Mouse (Mus musculus) embryonic facial prominence, embryonic 12.5 days (tissue): Measurements from ENCODE around the gene Amh. TPM values are rescaled to one million over a fixed set of nuclear protein-coding genes. Genes with fewer than 3 reads are reported as not detected.

Source experiments
- ATAC-seq: fragments of 200-750 bp; cut with Nextera tagmentation; 2 replicates; pipeline ENCODE4 v1.8.0; 2017; ENCODE audit not compliant: insufficient number of reproducible peaks, insufficient read depth, low FRiP score, low TSS enrichment
- H3K27ac ChIP-seq: fragments of 300-500 bp; sonication (generic); 2 replicates; pipeline ENCODE4 v1.5.1; 2016; ENCODE audit warnings: mild to moderate bottlenecking
- H3K27me3 ChIP-seq: fragments of 300-500 bp; sonication (generic); 2 replicates; pipeline ENCODE4 v1.6.1; 2016; ENCODE audit warnings: mild to moderate bottlenecking, moderate library complexity
- H3K36me3 ChIP-seq: fragments of 300-500 bp; sonication (generic); 2 replicates; pipeline ENCODE4 v1.6.1; 2016; ENCODE audit warnings: mild to moderate bottlenecking
- H3K4me1 ChIP-seq: fragments of 300-500 bp; sonication (generic); 2 replicates; pipeline ENCODE4 v1.6.1; 2016
- H3K4me2 ChIP-seq: fragments of 300-500 bp; sonication (generic); replicated peaks from 2 replicates; pipeline ENCODE4 v1.6.1; 2016; ENCODE audit warnings: mild to moderate bottlenecking, moderate library complexity
- H3K4me3 ChIP-seq: fragments of 300-500 bp; sonication (generic); 2 replicates; pipeline ENCODE4 v1.5.1; 2016; ENCODE audit warnings: mild to moderate bottlenecking
- H3K9ac ChIP-seq: fragments of 300-500 bp; sonication (generic); 2 replicates; pipeline ENCODE4 v1.6.1; 2016; ENCODE audit warnings: mild to moderate bottlenecking, moderate library complexity
- H3K9me3 ChIP-seq: fragments of 300-500 bp; sonication (generic); 2 replicates; pipeline ENCODE4 v1.6.1; 2016; ENCODE audit warnings: mild to moderate bottlenecking, moderate library complexity
- WGBS: fragments of 180-500 bp; shearing (Covaris S2); methylation state at CpG from one replicate; pipeline ENCODE4 v1.1.7; 2016; 5-methylcytosine and 5-hydroxymethylcytosine counted together
- microRNA counts: library from miRNA; unstranded; fragments of <30 nt; microRNA quantifications from one replicate; lab custom pipeline; 2017
- microRNA-seq: library from miRNA; unstranded; fragments of <30 nt; microRNA quantifications from one replicate; pipeline ENCODE4, GENCODE M21; 2017
- polyA plus RNA-seq: library from polyadenylated mRNA; unstranded; fragments of >200 nt; fragmentation: Nextera tagmentation; extraction: Ambion mirVana; gene quantifications from 2 replicates; pipeline ENCODE4 v1.2.1, GENCODE M21; 2016

Gene Amh
- polyA plus RNA-seq, 1 experiment from 2014 or later: not detected

GRCm38 (mm10) chr10:80845732-80846131 is 40.7 kb downstream of the Amh start:
- Histone ChIP-seq H3K4me3 (no peak overlapping the region), H3K36me3 (0 out of 2 replicates have a peak, but pooled peaks cover 2% of the 10 kb centered on the region), H3K4me1 (peaks cover 10% of the 10 kb centered on the region), H3K4me2 (no peak overlapping the region), H3K27me3 (peaks cover 52% of the 10 kb centered on the region), H3K9me3 (no peaks in the 10 kb centered on the region), H3K27ac (no peak overlapping the region), H3K9ac (no peak overlapping the region)
- no peak for ATAC-seq
- 84% methylated on average over 12 of the region's 12 CpGs for WGBS

GRCm38 (mm10) chr10:80848571-80848970 is 43.5 kb downstream of the Amh start:
- no peaks in the 10 kb centered on the region for H3K9me3 ChIP-seq
- H3K27ac ChIP-seq: no peak overlapping the region
- ATAC-seq: no peak
- WGBS: 16% methylated on average over 10 of the region's 10 CpGs
- peaks cover 31% of the 10 kb centered on the region for H3K27me3 ChIP-seq
- peaks cover 10% of the 10 kb centered on the region for H3K4me1 ChIP-seq
- H3K9ac ChIP-seq: no peak overlapping the region
- peaks cover 26% of the 10 kb centered on the region for H3K36me3 ChIP-seq
- H3K4me3 ChIP-seq: no peak overlapping the region
- H3K4me2 ChIP-seq: no peak overlapping the region

GRCm38 (mm10) chr10:80854913-80855748 is 50.1 kb downstream of the Amh start, which contains the start of the genes Lsm7 and Sppl2b:
Lsm7 (minus strand) TSS chr10:80855209.
Sppl2b (plus strand) TSS chr10:80855275.
- H3K9me3 ChIP-seq: no peaks in the 10 kb centered on the region
- peaks cover 34% of the 10 kb centered on the region for H3K4me1 ChIP-seq
- peak within 1 kb of the TSS; percentile 87 for H3K4me3 ChIP-seq
- peak; percentile 37; the same call in 1 of the 2 replicates for ATAC-seq
- peaks cover 24% of the 10 kb centered on the region for H3K36me3 ChIP-seq
- peak within 1 kb of the TSS; percentile 98 for H3K4me2 ChIP-seq
- H3K27me3 ChIP-seq: no peaks in the 10 kb centered on the region
- under 1% methylated on average over 81 of the region's 81 CpGs for WGBS
- peak within 1 kb of the TSS; percentile 46 for H3K27ac ChIP-seq
- H3K9ac ChIP-seq: peak within 1 kb of the TSS; percentile 84

- 18% methylated on average over 11 of the region's 11 CpGs for WGBS
- Histone ChIP-seq H3K4me1 (peaks cover 34% of the 10 kb centered on the region), H3K9ac (peak overlapping the region; percentile 84)
Observed at GRCm38 (mm10) chr10:80855749-80856073, 50.7 kb downstream of the Amh start.

GRCm38 (mm10) chr10:80856267-80856666 is 51.2 kb downstream of the Amh start:
- no peak for ATAC-seq
- WGBS: 51% methylated on average over 3 of the region's 3 CpGs
- H3K4me3 ChIP-seq: peak overlapping the region; percentile 87
- H3K27ac ChIP-seq: peak overlapping the region; percentile 38; the same call in 1 of the 2 replicates
- no peaks in the 10 kb centered on the region for H3K9me3 ChIP-seq
- H3K4me1 ChIP-seq: peaks cover 34% of the 10 kb centered on the region
- H3K27me3 ChIP-seq: no peaks in the 10 kb centered on the region
- peak overlapping the region; percentile 84 for H3K9ac ChIP-seq
- H3K36me3 ChIP-seq: peaks cover 19% of the 10 kb centered on the region
- peak overlapping the region; percentile 98 for H3K4me2 ChIP-seq

More at GRCm38 (mm10) chr10:80855749-80856073, 50.7 kb downstream of the Amh start:
- Histone ChIP-seq H3K27me3 (no peaks in the 10 kb centered on the region), H3K4me2 (peak overlapping the region; percentile 98), H3K36me3 (peaks cover 24% of the 10 kb centered on the region), H3K9me3 (no peaks in the 10 kb centered on the region), H3K27ac (no peak overlapping the region), H3K4me3 (peak overlapping the region; percentile 87)
- no peak for ATAC-seq

GRCm38 (mm10) chr10:80856908-80857307 is 51.9 kb downstream of the Amh start:
- Histone ChIP-seq H3K36me3 (peaks cover 19% of the 10 kb centered on the region), H3K27me3 (no peaks in the 10 kb centered on the region), H3K4me2 (peak overlapping the region; percentile 98; the same call in 1 of the 2 replicates), H3K4me1 (peaks cover 34% of the 10 kb centered on the region), H3K4me3 (0 out of 2 replicates have a peak overlapping the region, but pooled peaks have one; percentile 87), H3K9me3 (no peaks in the 10 kb centered on the region), H3K27ac (0 out of 2 replicates have a peak overlapping the region, but pooled peaks have one; percentile 38), H3K9ac (peak overlapping the region; percentile 84)
- WGBS: 59% methylated on average over 5 of the region's 5 CpGs
- ATAC-seq: no peak

MicroRNAs encoded within 50 kb of the gene (microRNA counts, 519-probe panel; counts per million panel counts)
- microRNA mmu-miR-1982 (lab: Ali Mortazavi, UCI): 460 counts per million, percentile 65 among the panel's probes with 10 or more counts

Small RNA genes within 50 kb of the gene (microRNA-seq; reads per million reads assigned to microRNA genes)
- 4.4 reads per million, percentile 18 among the genes with 10 or more reads in this experiment for gene Mir1982

Other genes starting within 250 kb of the Amh start
- 32.9 and 33.1 TPM in 2 replicates for gene Rexo1, start 243.7 kb upstream of the Amh start, polyA plus RNA-seq
- 12.4 and 12.5 TPM in 2 replicates for gene Klf16, start 227.9 kb upstream of the Amh start, polyA plus RNA-seq
- 123 and 125 TPM in 2 replicates for gene Abhd17a, start 214.9 kb upstream of the Amh start, polyA plus RNA-seq
- 77.4 and 80.6 TPM in 2 replicates for gene Scamp4, start 202.4 kb upstream of the Amh start, polyA plus RNA-seq
- 7.0 and 7.8 TPM in 2 replicates for gene Adat3, start 202.4 kb upstream of the Amh start, polyA plus RNA-seq
- 4.7 and 5.9 TPM in 2 replicates for gene Gm49322, start 199.2 kb upstream of the Amh start, polyA plus RNA-seq
- gene Csnk1g2, start 182.4 kb upstream of the Amh start, polyA plus RNA-seq: 250 and 263 TPM in 2 replicates
- 109 and 110 TPM in 2 replicates for gene Btbd2, start 148.2 kb upstream of the Amh start, polyA plus RNA-seq
- 117 and 122 TPM in 2 replicates for gene Mknk2, start 127.1 kb upstream of the Amh start, polyA plus RNA-seq
- gene Mob3a, start 103.3 kb upstream of the Amh start, polyA plus RNA-seq: 57.4 and 60.9 TPM in 2 replicates
- gene Izumo4, start 103.1 kb upstream of the Amh start, polyA plus RNA-seq: 20.5 and 23.6 TPM in 2 replicates
- gene Ap3d1, start 63.0 kb upstream of the Amh start, polyA plus RNA-seq: 84.7 and 85.8 TPM in 2 replicates
- gene Dot1l, start 50.0 kb upstream of the Amh start, polyA plus RNA-seq: 23.5 and 26.1 TPM in 2 replicates
- 64.8 and 71.7 TPM in 2 replicates for gene Sf3a2, start 7.0 kb upstream of the Amh start, polyA plus RNA-seq
- 132 and 142 TPM in 2 replicates for gene Plekhj1, start 6.6 kb upstream of the Amh start, polyA plus RNA-seq
- gene Jsrp1, start 8.3 kb downstream of the Amh start, polyA plus RNA-seq: 1.6 and 1.8 TPM in 2 replicates
- gene Oaz1, start 21.4 kb downstream of the Amh start, polyA plus RNA-seq: 1,786 and 1,871 TPM in 2 replicates
- 1.7 and 2.1 TPM in 2 replicates for gene Lingo3, start 38.8 kb downstream of the Amh start, polyA plus RNA-seq
- gene Lsm7, start 50.0 kb downstream of the Amh start, polyA plus RNA-seq: 314 and 329 TPM in 2 replicates
- gene Sppl2b, start 50.0 kb downstream of the Amh start, polyA plus RNA-seq: 52.0 and 53.0 TPM in 2 replicates
- gene Tmprss9, start 66.6 kb downstream of the Amh start, polyA plus RNA-seq: 0.09 and 0.10 TPM in 2 replicates
- 308 and 322 TPM in 2 replicates for gene Timm13, start 95.7 kb downstream of the Amh start, polyA plus RNA-seq
- gene Lmnb2, start 113.0 kb downstream of the Amh start, polyA plus RNA-seq: 70.3 TPM in 2 replicates
- 15.9 and 20.5 TPM in 2 replicates for gene Gadd45b, start 124.8 kb downstream of the Amh start, polyA plus RNA-seq
- 11.0 and 11.4 TPM in 2 replicates for gene Gng7, start 209.7 kb downstream of the Amh start, polyA plus RNA-seq
- gene Diras1, start 220.4 kb downstream of the Amh start, polyA plus RNA-seq: 1.9 and 2.1 TPM in 2 replicates
- 21.8 and 21.9 TPM in 2 replicates for gene Slc39a3, start 232.2 kb downstream of the Amh start, polyA plus RNA-seq